Mouse (Mus musculus): ENCODE measurements around the gene Trappc3. TPM values are rescaled to one million over a fixed set of nuclear protein-coding genes. Genes with fewer than 3 reads are reported as not detected.

The Trappc3 gene
- total RNA-seq, 2 experiments from 2014 or later: 75.7 to 90.0 TPM

GRCm38 (mm10) chr4:126303877-126304276 is 41.8 kb downstream of the Trappc3 start:
- intact Hi-C loops (cut with DNase I): no loop called here

GRCm38 (mm10) chr4:126305428-126305827 is 43.3 kb downstream of the Trappc3 start:
- intact Hi-C loops (cut with DNase I): loop anchor here (5.0 kb wide), 1 partner anchor 78 kb away; no protein-coding TSS in a partner anchor
- no peak for DNase-seq (ENCODE audit: low spot score in 2 of 2)

More at GRCm38 (mm10) chr4:126303877-126304276, 41.8 kb downstream of the Trappc3 start:
- no peak for DNase-seq (ENCODE audit: low spot score in 2 of 2)

- intact Hi-C loops (cut with DNase I): loop anchor here (5.0 kb wide), 1 partner anchor 79 kb away; no protein-coding TSS in a partner anchor
- no peak for DNase-seq (ENCODE audit: low spot score in 2 of 2)
These were observed 43.9 kb downstream of the Trappc3 start for GRCm38 (mm10) chr4:126306058-126306457.

GRCm38 (mm10) chr4:126306827-126307226 is 44.7 kb downstream of the Trappc3 start:
- DNase-seq (ENCODE audit: low spot score in 2 of 2): no peak
- intact Hi-C loops (cut with DNase I): loop anchor here (5.0 kb wide), 1 partner anchor 80 kb away; no protein-coding TSS in a partner anchor

- DNase-seq (ENCODE audit: low spot score in 2 of 2): no peak
- intact Hi-C loops (cut with DNase I): loop anchor here (5.0 kb wide), 1 partner anchor 82 kb away; no protein-coding TSS in a partner anchor
These were observed 47.2 kb downstream of the Trappc3 start for GRCm38 (mm10) chr4:126309211-126309921.

GRCm38 (mm10) chr4:126309922-126310309 is 47.8 kb downstream of the Trappc3 start:
- intact Hi-C loops (cut with DNase I): loop anchor here (5.0 kb wide), 2 partner anchors 43 to 83 kb away; no protein-coding TSS in a partner anchor
- peak; percentile 72 to 83 for DNase-seq (ENCODE audit: low spot score in 2 of 2)

- intact Hi-C loops (cut with DNase I): loop anchor here (5.0 kb wide), 1 partner anchor 43 kb away; no protein-coding TSS in a partner anchor
These were observed 48.2 kb downstream of the Trappc3 start for GRCm38 (mm10) chr4:126310344-126310743.

GRCm38 (mm10) chr4:126311566-126312200 is 49.6 kb downstream of the Trappc3 start:
- intact Hi-C loops (cut with DNase I): loop anchor here (5.0 kb wide), 1 partner anchor 44 kb away; no protein-coding TSS in a partner anchor
- DNase-seq (ENCODE audit: low spot score in 2 of 2): no peak

More at GRCm38 (mm10) chr4:126310344-126310743, 48.2 kb downstream of the Trappc3 start:
- no peak for DNase-seq (ENCODE audit: low spot score in 2 of 2)

GRCm38 (mm10) chr4:126313202-126313601 is 51.1 kb downstream of the Trappc3 start:
- no peak for DNase-seq (ENCODE audit: low spot score in 2 of 2)
- intact Hi-C loops (cut with DNase I): loop anchor here (5.0 kb wide), 1 partner anchor 46 kb away; no protein-coding TSS in a partner anchor

GRCm38 (mm10) chr4:126314393-126314792 is 52.3 kb downstream of the Trappc3 start:
- intact Hi-C loops (cut with DNase I): loop anchor here (5.0 kb wide), 1 partner anchor 47 kb away; no protein-coding TSS in a partner anchor
- no peak for DNase-seq (ENCODE audit: low spot score in 2 of 2)

GRCm38 (mm10) chr4:126315931-126316330 is 53.8 kb downstream of the Trappc3 start:
- intact Hi-C loops (cut with DNase I): no loop called here
- DNase-seq (ENCODE audit: low spot score in 2 of 2): no peak

- DNase-seq (ENCODE audit: low spot score in 2 of 2): no peak
- intact Hi-C loops (cut with DNase I): no loop called here
These were observed 54.4 kb downstream of the Trappc3 start for GRCm38 (mm10) chr4:126316443-126317040.

GRCm38 (mm10) chr4:126319806-126320205 is 57.7 kb downstream of the Trappc3 start:
- DNase-seq (ENCODE audit: low spot score in 2 of 2): no peak
- intact Hi-C loops (cut with DNase I): no loop called here

GRCm38 (mm10) chr4:126321111-126321853 is 59.2 kb downstream of the Trappc3 start, which contains the start of gene Adprhl2:
Adprhl2 (minus strand) TSS chr4:126321703.
- intact Hi-C loops (cut with DNase I): no loop called here
- DNase-seq (ENCODE audit: low spot score in 2 of 2): peak; percentile 99

- DNase-seq (ENCODE audit: low spot score in 2 of 2): no peak
- intact Hi-C loops (cut with DNase I): no loop called here
These were observed 59.9 kb downstream of the Trappc3 start for GRCm38 (mm10) chr4:126321854-126322511.

GRCm38 (mm10) chr4:126322646-126323045 is 60.5 kb downstream of the Trappc3 start:
- intact Hi-C loops (cut with DNase I): no loop called here

GRCm38 (mm10) chr4:126324861-126325260 is 62.7 kb downstream of the Trappc3 start:
- no peak for DNase-seq (ENCODE audit: low spot score in 2 of 2)
- intact Hi-C loops (cut with DNase I): no loop called here

More at GRCm38 (mm10) chr4:126322646-126323045, 60.5 kb downstream of the Trappc3 start:
- DNase-seq (ENCODE audit: low spot score in 2 of 2): no peak

GRCm38 (mm10) chr4:126325281-126325861 is 63.2 kb downstream of the Trappc3 start, which contains the start of gene Tekt2:
Tekt2 (minus strand) TSS chr4:126325688.
- intact Hi-C loops (cut with DNase I): no loop called here
- DNase-seq (ENCODE audit: low spot score in 2 of 2): no peak

Data from left cerebral cortex, postnatal 36 days (tissue).